Mouse (Mus musculus): ENCODE data around the gene Armc2.

Gene Armc2

GRCm38 (mm10) chr10:42018016-42018949 is at the start of gene Armc2:
Gene Armc2, minus strand, starts transcription at chr10:42018442.
- peak; percentile 35 to 60 for DNase-seq (ENCODE audit: low spot score in 2 of 2)

DNA sequence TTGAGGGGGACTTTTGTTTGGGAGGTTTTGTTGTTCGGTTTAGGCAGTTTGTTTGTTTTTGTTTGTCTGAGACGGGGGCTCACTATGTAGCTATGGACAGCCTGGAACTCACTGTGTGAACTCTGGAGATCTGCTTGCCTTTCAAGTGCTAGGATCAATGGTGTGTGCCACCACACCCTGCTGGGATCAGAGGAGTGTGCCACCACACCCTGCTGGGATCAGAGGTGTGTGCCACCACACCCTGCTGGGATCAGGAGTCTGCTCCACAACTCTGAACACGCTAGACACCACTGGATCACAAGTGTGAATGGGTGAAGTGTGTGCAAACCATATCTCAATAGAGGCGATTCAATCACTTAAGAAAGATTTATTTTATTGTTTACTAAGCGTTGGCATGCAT is 46.2 kb upstream of the Armc2 start:
- peak in 1 of 2 experiments; percentile 32 for DNase-seq (ENCODE audit: low spot score in 2 of 2)

DNA sequence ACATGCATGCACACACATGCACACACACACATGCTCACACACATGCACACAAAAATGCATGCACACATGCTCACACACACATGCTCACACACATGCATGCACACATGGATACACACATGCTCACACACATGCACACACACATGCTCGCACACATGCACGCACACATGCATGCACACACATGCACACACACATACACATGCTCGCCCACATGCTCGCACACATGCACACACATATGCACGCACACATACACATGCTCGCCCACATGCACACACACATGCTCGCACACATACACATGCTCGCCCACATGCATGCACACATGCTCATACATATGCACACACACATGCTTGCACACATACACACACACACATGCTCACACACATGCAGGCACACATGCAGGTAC is 41.3 kb upstream of the Armc2 start:
- no peak for DNase-seq (ENCODE audit: low spot score in 2 of 2)

GRCm38 (mm10) chr10:42057746-42058145 is 39.5 kb upstream of the Armc2 start:
- no peak for DNase-seq (ENCODE audit: low spot score in 2 of 2)

DNA sequence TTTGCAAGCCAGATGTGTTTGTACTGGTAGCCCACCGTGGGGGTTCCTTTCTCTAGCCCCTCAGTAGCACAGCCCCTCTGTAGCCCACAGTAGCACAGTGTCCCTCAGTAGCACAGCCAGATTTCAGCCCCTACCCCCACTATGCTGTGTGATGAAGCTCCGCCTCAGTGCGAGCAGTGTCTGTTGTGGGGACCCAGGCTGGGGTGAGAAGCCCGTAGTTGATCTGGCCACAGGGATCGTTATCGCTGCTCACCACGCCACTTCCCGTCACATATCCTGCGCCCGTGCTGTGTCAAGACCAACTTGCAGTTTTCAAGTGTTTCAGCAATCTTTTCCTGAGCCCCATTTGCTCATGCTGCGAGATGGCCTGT is 39.0 kb upstream of the Armc2 start:
- DNase-seq (ENCODE audit: low spot score in 2 of 2): no peak

- no peak for DNase-seq (ENCODE audit: low spot score in 2 of 2)
Observed at GRCm38 (mm10) chr10:42056486-42057230, 38.4 kb upstream of the Armc2 start.

DNA sequence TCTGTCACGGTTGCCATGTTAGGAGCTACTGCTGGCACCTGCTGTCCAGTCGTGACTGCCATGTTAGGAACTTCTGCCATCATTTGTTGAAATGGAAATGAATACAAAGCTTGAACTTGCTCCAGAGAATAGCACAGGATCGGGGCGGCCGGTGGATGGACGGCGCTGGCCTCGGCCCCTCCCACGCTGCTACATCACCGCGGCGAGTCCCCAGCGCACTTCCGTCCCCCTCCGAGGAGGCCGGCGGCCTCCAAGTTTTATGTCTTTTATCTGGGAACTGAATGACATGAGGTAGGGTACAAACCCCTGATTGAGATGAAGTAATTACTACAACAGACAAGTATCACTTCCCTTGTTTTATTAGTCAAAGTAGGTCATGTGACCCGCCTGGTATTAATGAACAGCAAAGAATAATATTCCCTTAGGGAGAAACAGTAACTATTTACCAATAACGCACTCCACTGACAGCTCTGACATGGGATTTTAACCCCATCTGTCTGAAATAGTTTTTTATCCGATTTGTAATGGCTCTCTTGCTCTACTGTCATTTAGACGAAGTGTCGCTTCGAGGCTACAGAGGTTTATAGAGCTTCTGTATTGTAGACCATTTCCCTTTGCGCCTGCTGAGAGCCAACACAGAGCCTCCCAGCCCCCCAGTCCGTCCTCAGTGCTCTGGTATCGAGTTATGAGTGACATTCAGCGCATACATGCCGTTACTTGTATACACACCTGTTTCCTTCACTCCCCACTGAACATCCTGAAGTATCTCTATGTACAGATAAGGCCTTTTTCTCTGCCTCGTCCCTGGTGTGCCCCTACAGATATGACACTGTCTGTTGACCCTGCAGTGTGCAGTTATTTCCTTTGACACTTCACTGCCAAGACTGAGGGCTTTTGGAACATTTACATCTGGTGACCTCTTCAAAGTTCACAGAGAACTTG is 37.3 kb upstream of the Armc2 start:
- DNase-seq (ENCODE audit: low spot score in 2 of 2): no peak

DNA sequence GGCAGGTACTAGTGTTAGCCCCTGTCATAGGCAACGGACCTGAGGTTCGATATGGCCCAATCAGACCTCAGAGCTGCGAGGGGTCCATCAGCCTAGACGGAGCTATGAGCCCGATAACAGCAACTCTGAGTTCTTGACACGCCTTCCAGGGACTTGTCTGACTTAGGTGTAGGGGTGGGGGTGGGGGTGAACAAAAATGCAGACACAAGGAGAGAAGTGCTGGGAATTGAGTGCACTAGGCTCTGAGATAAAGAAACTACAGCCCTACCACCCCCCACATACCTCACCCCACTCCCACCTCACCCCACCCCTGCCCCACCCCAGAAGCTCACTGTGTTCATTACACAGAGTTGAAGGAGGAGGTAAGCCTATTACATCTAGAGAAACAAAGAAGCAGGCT is 32.8 kb upstream of the Armc2 start:
- no peak for DNase-seq (ENCODE audit: low spot score in 2 of 2)

DNA sequence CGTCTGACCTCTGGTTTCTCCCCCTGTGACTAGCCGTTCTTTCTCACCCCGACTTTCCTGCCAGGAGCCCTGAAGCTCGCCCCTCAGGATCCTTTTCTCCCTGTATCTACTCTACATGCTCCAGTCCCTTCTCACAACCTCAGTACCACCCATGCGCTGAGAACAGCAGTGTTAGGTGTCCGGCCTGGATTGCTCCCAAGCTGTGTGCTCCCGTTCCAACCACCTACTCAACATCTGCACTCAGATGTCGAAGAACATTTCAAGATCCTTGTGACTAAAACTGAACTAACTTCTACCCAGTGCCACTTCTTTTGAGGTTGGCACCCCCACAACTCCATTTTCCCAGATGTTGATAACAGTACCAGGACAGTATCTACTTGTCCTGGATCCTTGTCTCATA is 30.4 kb upstream of the Armc2 start:
- DNase-seq (ENCODE audit: low spot score in 2 of 2): no peak

DNA sequence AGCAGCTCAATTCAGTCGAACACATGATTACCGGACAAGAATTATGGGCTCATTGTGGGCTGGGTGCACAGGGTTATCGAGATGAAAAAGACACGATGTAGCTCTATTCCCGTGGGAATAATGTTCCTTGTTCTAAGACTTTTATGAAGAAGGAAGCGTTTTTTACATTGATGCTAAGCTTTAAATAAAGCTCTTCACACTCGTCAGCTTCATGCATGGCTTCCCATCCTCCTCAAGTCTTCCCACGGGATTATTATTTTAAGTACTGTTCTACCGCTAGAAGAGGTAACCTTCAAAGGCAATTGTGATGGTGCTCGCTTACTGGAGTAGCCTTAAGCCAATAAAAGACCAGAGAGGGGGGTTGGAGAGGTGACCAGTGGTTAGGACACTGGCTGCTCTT is 26.3 kb upstream of the Armc2 start:
- no peak for DNase-seq (ENCODE audit: low spot score in 2 of 2)

GRCm38 (mm10) chr10:42043307-42043706 is 25.1 kb upstream of the Armc2 start:
- no peak for DNase-seq (ENCODE audit: low spot score in 2 of 2)

DNA sequence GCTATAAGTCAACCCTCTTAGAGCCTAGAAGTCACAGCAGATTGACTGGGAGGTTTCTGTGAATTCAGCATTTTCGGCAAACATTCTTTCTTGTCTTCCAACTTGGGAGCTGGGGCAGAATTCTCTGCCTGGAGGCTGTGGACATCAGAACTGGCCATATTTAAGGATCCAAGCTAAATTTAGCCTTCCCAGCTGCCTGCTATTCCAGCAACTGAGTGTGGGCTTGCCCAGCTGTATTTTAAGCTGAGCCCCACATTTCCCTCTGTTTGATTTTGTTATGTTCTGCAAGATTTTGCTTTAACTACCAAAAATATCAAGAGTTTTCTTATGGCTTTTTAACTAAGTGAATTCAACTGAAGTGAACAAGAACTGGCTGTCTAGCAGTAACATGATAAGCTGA is 24.6 kb upstream of the Armc2 start:
- DNase-seq (ENCODE audit: low spot score in 2 of 2): no peak

- no peak for DNase-seq (ENCODE audit: low spot score in 2 of 2)
Observed at GRCm38 (mm10) chr10:42042087-42042486, 23.8 kb upstream of the Armc2 start.

DNA sequence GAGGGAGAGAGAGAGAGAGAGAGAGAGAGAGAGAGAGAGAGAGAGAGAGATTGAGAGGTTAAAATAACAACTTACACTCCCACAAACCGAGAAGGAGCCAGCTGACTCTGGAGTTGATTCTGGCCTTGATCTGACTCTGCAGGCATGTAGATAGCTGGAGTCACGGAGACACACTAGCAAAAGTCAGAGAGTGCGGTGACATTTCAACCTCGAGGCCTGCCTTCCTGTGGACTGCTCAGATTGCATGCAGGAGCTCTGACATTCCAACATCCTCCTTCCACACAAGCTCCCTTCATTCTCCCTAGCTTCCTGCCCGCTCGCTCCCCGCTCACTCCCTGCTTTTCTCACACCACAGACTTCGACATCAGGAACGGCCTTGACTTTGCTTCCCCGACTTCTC is 20.3 kb upstream of the Armc2 start:
- DNase-seq (ENCODE audit: low spot score in 2 of 2): no peak

- no peak for DNase-seq (ENCODE audit: low spot score in 2 of 2)
Observed at GRCm38 (mm10) chr10:42037301-42037870, 19.1 kb upstream of the Armc2 start.

- DNase-seq (ENCODE audit: low spot score in 2 of 2): no peak
Observed at GRCm38 (mm10) chr10:42036846-42037245, 18.6 kb upstream of the Armc2 start.

- DNase-seq (ENCODE audit: low spot score in 2 of 2): no peak
Observed at GRCm38 (mm10) chr10:42033571-42033970, 15.3 kb upstream of the Armc2 start.

DNA sequence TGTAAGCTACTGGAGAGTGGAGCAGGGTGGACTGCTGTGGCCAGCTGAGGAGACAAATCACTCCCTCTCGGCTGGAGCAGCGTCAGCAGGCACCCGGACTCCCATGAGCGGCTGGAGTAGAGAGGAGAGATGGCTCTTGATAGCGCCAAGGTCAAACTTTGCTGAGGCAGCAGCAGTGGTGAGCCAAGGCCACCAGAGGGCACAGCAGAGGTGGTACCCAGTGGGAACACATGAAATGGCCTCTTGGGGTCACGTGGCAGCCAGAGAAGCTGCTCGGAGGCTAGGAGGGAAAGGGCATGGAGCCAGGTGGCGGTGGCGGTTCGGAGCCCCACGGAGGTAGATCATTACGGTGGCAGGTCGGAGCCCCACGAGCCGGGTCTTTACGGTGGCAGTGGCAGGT is 12.8 kb upstream of the Armc2 start:
- DNase-seq (ENCODE audit: low spot score in 2 of 2): peak; percentile 64 to 83

DNA sequence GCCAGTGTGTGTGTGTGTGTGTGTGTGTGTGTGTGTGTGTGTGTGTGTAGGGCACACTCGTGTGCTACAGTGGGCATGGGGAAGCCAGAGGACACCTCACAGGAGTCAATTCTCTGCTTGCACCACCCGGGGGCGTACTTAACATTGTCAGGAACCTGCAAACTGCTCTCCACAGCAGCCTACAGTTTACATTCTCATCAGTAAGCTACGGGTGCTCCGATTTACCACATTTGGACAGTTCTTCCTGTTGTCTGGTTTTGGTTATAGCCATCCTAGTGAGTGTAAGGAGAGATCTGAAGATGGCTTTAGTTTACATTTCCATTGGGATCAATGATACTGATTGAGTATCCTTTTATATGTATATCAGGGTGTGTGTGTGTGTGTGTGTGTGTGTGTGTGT is 11.3 kb upstream of the Armc2 start:
- DNase-seq (ENCODE audit: low spot score in 2 of 2): no peak

- DNase-seq (ENCODE audit: low spot score in 2 of 2): no peak
Observed at GRCm38 (mm10) chr10:42027337-42027736, 9.1 kb upstream of the Armc2 start.

GRCm38 (mm10) chr10:42024406-42024805 is 6.2 kb upstream of the Armc2 start:
- DNase-seq (ENCODE audit: low spot score in 2 of 2): no peak

DNA sequence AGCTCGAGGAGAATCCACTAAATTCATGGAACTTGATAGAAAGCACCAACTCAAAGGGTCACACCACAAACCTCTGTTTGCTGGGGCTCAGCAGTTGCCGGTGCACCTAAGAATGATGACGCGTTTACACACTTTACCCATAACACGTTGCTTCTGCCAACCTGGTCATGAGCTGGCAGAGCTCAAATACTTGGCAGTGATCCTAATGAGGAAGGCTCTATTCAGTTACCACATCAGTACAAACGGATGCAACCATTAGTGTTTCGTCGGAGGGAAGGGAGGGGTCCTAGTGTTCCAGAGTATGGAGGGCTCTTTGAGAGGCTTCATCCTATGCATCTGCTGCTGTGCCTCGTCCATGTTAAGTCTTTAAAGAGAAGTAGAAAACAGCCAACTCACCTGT is 3.3 kb upstream of the Armc2 start:
- DNase-seq (ENCODE audit: low spot score in 2 of 2): no peak
